Mouse (Mus musculus): ENCODE data around the gene Srl. TPM values are rescaled to one million over a fixed set of nuclear protein-coding genes. Genes with fewer than 3 reads are reported as not detected.

The Srl gene
- polyA plus RNA-seq, 1 experiment from 2014 or later, result 36.9 TPM

DNA sequence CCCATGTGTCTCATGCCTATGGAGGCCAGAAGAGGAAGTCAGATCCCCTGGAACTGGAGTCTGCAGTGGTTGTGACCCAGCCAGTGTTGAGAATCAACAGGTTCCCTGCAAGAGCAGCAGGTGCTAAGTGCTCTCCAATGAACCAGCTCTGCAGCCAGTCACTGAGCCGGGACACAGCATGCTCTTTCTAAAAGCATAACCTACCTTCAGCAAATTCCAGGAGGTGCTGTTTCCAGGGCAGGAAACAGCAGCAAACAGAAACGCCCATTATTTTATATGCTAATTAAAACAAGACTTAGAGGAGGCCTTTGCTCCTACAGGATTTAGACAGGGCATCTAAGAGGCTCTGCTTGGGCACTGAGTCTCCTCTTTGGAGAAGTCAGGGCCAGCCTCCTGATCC lies 34.4 kb upstream of the Srl start:
- Histone ChIP-seq H3K9me3 (no peaks in the 10 kb centered on the region), H3K27ac (no peak overlapping the region), H3K4me1 (replicated peaks) (peaks cover 13% of the 10 kb centered on the region), H3K27me3 (no peaks in the 10 kb centered on the region), H3K4me2 (no peak overlapping the region), H3K9ac (replicated peaks) (no peak overlapping the region), H3K36me3 (no peaks in the 10 kb centered on the region), H3K4me3 (replicated peaks) (no peak overlapping the region)
- WGBS, result 26% methylated on average over 2 of the region's 2 CpGs
- ATAC-seq (ENCODE audit: insufficient number of reproducible peaks, insufficient read depth, low FRiP score, low TSS enrichment, low read depth), result no peak

DNA sequence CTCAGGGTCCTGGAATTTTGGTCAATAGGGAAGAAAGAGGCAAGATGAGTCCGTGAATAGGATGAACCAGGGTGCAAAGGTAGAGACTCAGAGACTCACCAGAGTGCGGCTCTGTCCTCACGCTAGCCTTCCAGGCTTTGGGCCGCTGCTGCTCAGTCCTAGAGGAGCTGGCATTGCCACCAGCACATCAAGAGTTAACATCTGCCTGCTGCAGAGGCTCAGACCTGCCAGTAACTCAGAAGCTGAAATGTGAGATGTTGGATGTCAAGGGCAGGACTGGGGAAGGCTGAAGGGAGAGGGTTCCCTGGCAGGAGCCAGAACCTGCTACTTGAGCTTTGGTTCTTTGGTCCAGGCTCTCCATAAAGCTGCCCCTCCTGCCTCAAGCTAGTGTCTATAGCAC lies 29.1 kb upstream of the Srl start:
- 36% methylated on average over 4 of the region's 4 CpGs for WGBS
- Histone ChIP-seq H3K36me3 (no peaks in the 10 kb centered on the region), H3K4me2 (no peak overlapping the region), H3K4me1 (replicated peaks) (peaks cover 21% of the 10 kb centered on the region), H3K27ac (peak overlapping the region; percentile 62; the same call in 1 of the 2 replicates), H3K27me3 (no peaks in the 10 kb centered on the region), H3K4me3 (replicated peaks) (no peak overlapping the region), H3K9ac (replicated peaks) (0 out of 2 replicates have a peak overlapping the region, but pooled peaks have one; percentile 23), H3K9me3 (no peaks in the 10 kb centered on the region)
- ATAC-seq (ENCODE audit: insufficient number of reproducible peaks, insufficient read depth, low FRiP score, low TSS enrichment, low read depth), result 0 out of 2 replicates have a peak, but pooled peaks have one; percentile 58

DNA sequence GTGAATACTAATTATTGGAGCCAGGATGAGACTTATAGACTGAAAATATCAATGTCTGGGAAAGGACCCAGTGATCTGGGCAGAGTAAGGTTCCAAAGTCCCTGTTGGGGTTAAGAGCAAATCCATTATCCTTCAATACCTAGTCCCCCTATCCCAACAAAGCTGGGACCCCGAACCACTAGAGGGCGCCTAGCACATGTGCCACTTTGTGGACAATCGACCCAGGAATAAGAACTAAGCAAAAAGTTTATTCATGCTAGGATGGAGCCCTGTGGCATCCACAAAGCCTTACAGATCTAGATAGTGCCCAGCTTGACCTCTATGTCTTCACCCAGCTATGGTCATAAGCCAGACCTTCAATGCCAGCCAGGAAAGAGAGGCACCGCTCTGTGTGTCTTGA lies 26.3 kb upstream of the Srl start:
- H3K27ac ChIP-seq, result no peak overlapping the region
- no peak overlapping the region for H3K4me3 ChIP-seq (replicated peaks)
- no peaks in the 10 kb centered on the region for H3K36me3 ChIP-seq
- H3K4me2 ChIP-seq, result no peak overlapping the region
- H3K9me3 ChIP-seq, result no peaks in the 10 kb centered on the region
- H3K4me1 ChIP-seq (replicated peaks), result peaks cover 20% of the 10 kb centered on the region
- H3K27me3 ChIP-seq, result no peaks in the 10 kb centered on the region
- no peak overlapping the region for H3K9ac ChIP-seq (replicated peaks)
- no peak for ATAC-seq (ENCODE audit: insufficient number of reproducible peaks, insufficient read depth, low FRiP score, low TSS enrichment, low read depth)
- WGBS, result 18% methylated on average over 4 of the region's 4 CpGs

DNA sequence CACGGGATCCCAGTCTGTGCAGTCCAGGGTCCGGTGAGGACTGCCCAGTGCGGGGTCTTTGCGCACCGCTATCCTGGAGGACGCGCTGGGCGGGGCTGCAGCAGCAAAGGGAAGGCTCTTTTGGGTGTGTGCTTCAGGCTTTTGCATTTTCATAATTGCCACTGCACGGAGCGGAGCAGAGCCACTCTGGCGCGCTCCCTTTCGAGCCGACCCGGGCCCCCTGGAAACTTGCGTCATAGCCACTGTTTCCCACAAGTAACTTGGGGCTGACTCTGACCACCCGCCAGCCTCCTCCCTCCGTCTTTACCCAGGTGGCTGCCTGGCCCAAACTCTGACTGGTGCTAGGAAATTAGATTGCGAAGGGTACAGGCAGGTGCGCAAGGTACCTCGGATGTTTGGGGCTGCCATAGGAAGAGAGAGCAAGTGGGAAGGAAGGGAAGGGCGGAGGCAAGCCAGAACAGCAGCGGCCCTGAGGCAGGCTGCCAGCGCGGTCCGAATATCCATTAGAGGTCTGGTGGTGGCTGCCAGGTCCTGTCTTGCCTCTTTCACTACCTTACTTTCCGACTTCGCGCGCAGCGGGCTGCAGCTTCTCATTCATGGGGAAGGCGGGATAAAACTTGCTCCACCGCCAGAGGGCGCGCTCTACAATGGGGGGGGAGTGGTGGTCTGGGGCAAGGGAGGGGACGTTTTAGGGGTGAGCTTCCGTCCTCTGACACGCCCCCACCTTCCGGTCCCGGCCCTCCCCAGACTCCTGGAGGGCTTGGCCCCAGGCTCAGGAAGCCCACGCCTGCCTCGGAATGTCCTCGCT lies 18.7 kb upstream of the Srl start:
- H3K4me2 ChIP-seq, result peak overlapping the region; percentile 79
- WGBS, result 1% methylated on average over 43 of the region's 43 CpGs
- H3K27ac ChIP-seq, result peak overlapping the region; percentile 95
- H3K27me3 ChIP-seq, result no peaks in the 10 kb centered on the region
- H3K4me3 ChIP-seq (replicated peaks), result peak overlapping the region; percentile 79
- ATAC-seq (ENCODE audit: insufficient number of reproducible peaks, insufficient read depth, low FRiP score, low TSS enrichment, low read depth), result peak; percentile 41
- H3K9ac ChIP-seq (replicated peaks), result peak overlapping the region; percentile 84
- H3K4me1 ChIP-seq (replicated peaks), result peaks cover 26% of the 10 kb centered on the region
- no peaks in the 10 kb centered on the region for H3K9me3 ChIP-seq
- peaks cover 7% of the 10 kb centered on the region; the same call in 1 of the 2 replicates for H3K36me3 ChIP-seq

DNA sequence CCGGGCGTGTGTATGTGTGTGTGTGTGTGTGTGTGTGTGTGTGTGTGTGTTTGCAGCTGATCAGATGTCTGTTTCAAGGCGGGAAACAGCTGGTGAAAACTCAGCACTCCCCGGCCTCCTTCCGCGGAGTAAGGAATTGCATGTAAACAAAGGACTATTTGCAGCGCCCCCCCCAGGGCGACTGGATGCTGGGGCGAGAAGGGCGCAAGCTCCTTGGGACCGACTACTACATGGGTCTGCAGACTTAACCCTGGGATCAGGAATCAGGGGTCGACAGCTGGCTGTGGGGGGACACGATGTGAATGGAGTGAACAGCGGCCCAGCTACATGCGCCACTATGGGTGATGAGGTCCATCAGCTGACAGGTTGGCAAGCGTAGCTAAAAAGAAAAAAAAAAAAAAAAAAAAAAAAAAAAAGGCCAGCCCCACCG lies 18.1 kb upstream of the Srl start, which contains the start of gene Tfap4:
Tfap4 (minus strand) TSS at position 140 of the 430 bp plus-strand sequence.
- 0% methylated on average over 16 of the region's 17 CpGs for WGBS
- peak within 1 kb of the TSS; percentile 79 for H3K4me2 ChIP-seq

DNA sequence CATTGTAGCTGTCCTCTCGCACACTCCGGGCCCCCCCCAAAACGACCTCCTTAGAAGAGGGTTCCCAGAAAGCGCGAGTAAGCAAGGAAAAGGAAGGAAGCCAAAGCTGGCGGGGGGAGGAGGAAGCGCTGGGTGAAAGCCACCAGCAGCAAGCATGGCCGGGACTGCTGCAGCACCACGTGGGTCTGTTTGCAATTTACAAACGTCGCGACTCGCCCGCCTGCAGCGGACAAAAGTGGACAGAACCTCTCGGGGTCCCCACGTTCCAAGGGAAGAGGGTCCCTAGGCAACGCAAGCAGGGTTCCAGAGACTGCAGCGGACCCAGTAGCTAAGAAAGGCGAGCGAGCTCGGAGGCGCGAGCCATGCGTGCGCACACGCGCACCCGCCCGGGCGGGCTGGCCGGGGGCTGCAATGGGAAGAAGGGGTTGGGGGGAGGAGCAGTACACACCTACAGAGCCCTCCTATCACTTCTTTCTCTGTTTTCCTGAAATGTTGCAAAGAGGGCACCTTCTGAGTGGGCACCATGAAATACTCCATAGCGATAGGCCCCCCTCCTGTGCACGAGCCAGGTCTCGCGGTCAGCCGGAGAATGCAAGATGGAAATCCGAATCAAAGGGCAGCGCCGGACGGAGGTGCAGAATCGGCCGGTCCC lies 17.5 kb upstream of the Srl start:
- Histone ChIP-seq H3K9ac (replicated peaks) (peak overlapping the region; percentile 84), H3K9me3 (no peaks in the 10 kb centered on the region), H3K4me1 (replicated peaks) (peaks cover 34% of the 10 kb centered on the region), H3K27me3 (no peaks in the 10 kb centered on the region), H3K4me3 (replicated peaks) (peak overlapping the region; percentile 79), H3K36me3 (peaks cover 7% of the 10 kb centered on the region; the same call in 1 of the 2 replicates), H3K4me2 (peak overlapping the region; percentile 79), H3K27ac (peak overlapping the region; percentile 95)
- peak; percentile 17 for ATAC-seq (ENCODE audit: insufficient number of reproducible peaks, insufficient read depth, low FRiP score, low TSS enrichment, low read depth)
- WGBS, result under 1% methylated on average over 43 of the region's 43 CpGs

More for the DNA sequence above, 18.1 kb upstream of the Srl start, which contains the start of gene Tfap4:
- H3K36me3 ChIP-seq, result peaks cover 7% of the 10 kb centered on the region; the same call in 1 of the 2 replicates
- peak within 1 kb of the TSS; percentile 95 for H3K27ac ChIP-seq
- peak within 1 kb of the TSS; percentile 84 for H3K9ac ChIP-seq (replicated peaks)
- no peaks in the 10 kb centered on the region for H3K27me3 ChIP-seq
- peaks cover 27% of the 10 kb centered on the region for H3K4me1 ChIP-seq (replicated peaks)
- H3K4me3 ChIP-seq (replicated peaks), result peak within 1 kb of the TSS; percentile 79
- ATAC-seq (ENCODE audit: insufficient number of reproducible peaks, insufficient read depth, low FRiP score, low TSS enrichment, low read depth), result peak; percentile 38
- no peaks in the 10 kb centered on the region for H3K9me3 ChIP-seq

DNA sequence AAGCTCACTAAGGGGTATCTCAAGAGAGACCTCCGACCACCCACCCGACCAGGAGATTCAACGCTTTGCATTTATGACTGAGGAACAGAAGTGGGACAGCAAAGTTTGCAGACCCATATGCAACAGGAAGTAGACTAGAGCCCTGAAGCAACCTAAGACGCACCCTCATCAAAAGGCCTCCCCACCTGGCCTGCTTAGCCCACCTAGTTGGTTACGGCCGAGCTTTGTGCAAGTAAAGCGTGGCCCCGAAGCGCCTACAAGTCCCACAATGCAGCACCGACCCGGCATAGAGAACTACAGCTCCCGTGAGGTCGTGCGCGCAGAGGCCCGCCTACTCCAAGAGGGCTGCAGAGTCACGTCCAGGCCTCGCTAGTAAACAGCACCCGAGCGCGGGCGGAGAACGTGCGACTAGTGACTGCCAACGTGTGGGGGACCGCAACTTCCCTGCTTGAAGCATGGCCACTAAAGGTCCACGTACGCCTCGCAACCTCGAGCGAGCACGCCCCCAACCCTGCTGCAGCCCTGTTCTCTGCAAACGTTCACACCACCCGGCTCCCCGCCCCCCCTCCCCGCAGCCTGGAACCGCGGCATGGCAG lies 16.9 kb upstream of the Srl start:
- under 1% methylated on average over 38 of the region's 38 CpGs for WGBS
- Histone ChIP-seq H3K36me3 (peaks cover 7% of the 10 kb centered on the region; the same call in 1 of the 2 replicates), H3K4me1 (replicated peaks) (peaks cover 40% of the 10 kb centered on the region), H3K4me3 (replicated peaks) (peak overlapping the region; percentile 79), H3K9me3 (no peaks in the 10 kb centered on the region), H3K4me2 (peak overlapping the region; percentile 79), H3K27me3 (no peaks in the 10 kb centered on the region), H3K27ac (peak overlapping the region; percentile 95), H3K9ac (replicated peaks) (peak overlapping the region; percentile 84)
- ATAC-seq (ENCODE audit: insufficient number of reproducible peaks, insufficient read depth, low FRiP score, low TSS enrichment, low read depth), result peak; percentile 84

DNA sequence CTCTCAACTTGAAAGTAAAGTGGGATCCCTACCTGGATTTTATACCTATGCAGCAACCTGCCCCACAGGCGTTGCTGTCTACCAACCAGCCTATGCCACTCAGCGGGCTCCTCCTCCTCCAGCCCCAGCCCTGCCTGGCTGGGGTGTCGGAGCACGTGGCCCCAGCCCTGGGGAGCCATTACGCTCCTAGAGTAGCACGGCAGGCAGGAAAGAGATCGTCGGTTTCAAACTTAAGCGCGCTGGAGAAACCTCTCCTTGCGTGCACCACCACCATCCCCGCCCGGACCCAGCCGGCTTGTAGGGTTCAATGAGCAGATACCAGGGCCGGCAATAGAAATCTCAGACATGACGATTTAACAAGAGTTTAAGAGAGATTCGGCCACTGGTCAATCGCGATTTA lies 16.3 kb upstream of the Srl start:
- peak; percentile 26; the same call in 1 of the 2 replicates for ATAC-seq (ENCODE audit: insufficient number of reproducible peaks, insufficient read depth, low FRiP score, low TSS enrichment, low read depth)
- peak overlapping the region; percentile 79 for H3K4me2 ChIP-seq
- H3K9ac ChIP-seq (replicated peaks), result peak overlapping the region; percentile 84
- WGBS, result under 1% methylated on average over 19 of the region's 19 CpGs
- peak overlapping the region; percentile 79 for H3K4me3 ChIP-seq (replicated peaks)
- no peaks in the 10 kb centered on the region for H3K27me3 ChIP-seq
- H3K9me3 ChIP-seq, result no peaks in the 10 kb centered on the region
- H3K27ac ChIP-seq, result peak overlapping the region; percentile 95
- H3K4me1 ChIP-seq (replicated peaks), result peaks cover 45% of the 10 kb centered on the region
- H3K36me3 ChIP-seq, result peaks cover 7% of the 10 kb centered on the region; the same call in 1 of the 2 replicates

DNA sequence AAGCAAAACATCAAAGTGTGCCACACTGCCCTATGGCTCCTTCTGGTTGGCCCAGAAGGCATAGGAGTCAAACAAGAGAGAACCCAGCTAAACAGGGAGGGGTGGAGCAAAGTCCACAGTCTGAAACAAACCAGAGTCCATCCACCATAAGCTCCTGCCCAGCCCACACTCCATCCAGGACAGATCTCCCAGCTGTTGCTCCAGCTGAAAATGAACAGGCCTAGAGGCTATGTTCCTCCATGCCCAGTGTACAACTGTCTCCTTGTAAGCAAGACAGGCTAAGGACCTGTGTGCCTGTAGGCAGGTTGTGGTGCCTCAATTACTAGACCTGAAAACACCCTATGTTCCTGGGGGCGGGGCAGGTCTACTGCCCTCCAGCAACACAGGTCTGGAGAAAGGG lies 15.5 kb upstream of the Srl start:
- H3K4me3 ChIP-seq (replicated peaks), result peak overlapping the region; percentile 79
- no peaks in the 10 kb centered on the region for H3K9me3 ChIP-seq
- ATAC-seq (ENCODE audit: insufficient number of reproducible peaks, insufficient read depth, low FRiP score, low TSS enrichment, low read depth), result no peak
- peak overlapping the region; percentile 79 for H3K4me2 ChIP-seq
- WGBS, result 65% methylated on average over 1 of the region's 1 CpGs
- peak overlapping the region; percentile 84 for H3K9ac ChIP-seq (replicated peaks)
- peak overlapping the region; percentile 95 for H3K27ac ChIP-seq
- H3K4me1 ChIP-seq (replicated peaks), result peaks cover 54% of the 10 kb centered on the region
- H3K27me3 ChIP-seq, result no peaks in the 10 kb centered on the region
- peaks cover 7% of the 10 kb centered on the region; the same call in 1 of the 2 replicates for H3K36me3 ChIP-seq

DNA sequence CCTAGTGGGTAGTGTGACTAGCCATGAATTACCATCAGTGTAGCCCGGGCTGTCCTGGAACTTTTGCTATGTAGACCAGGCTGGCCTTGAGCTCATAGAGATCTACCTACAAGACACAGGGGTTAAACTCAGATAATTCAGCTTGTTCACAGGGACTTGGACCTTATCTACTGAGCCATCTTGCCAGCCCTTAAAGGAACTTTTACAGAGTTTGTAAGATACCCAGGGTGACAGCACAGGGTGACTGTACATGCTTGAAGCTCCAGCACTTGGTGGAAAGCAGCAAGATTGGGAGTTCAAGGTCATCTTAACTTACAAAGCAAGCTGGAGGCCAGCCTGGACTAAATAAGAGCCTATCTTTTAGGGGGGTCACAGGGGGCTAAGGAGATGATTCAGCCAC lies 13.9 kb upstream of the Srl start:
- Histone ChIP-seq H3K4me2 (no peak overlapping the region), H3K4me3 (replicated peaks) (no peak overlapping the region), H3K27me3 (no peaks in the 10 kb centered on the region), H3K27ac (no peak overlapping the region), H3K36me3 (peaks cover 20% of the 10 kb centered on the region), H3K9ac (replicated peaks) (no peak overlapping the region), H3K9me3 (no peaks in the 10 kb centered on the region), H3K4me1 (replicated peaks) (peaks cover 57% of the 10 kb centered on the region)
- ATAC-seq (ENCODE audit: insufficient number of reproducible peaks, insufficient read depth, low FRiP score, low TSS enrichment, low read depth), result no peak
- WGBS, result 91% methylated on average over 1 of the region's 1 CpGs
